Mouse (Mus musculus): ENCODE data around the gene Dab1.
A peak's percentile ranks its signal among the peaks of the same experiment; 100 is the strongest.

Dab1 gene

GRCm38 (mm10) chr4:104579946-104580544 is 960.9 kb downstream of the Dab1 start:
- DNase-seq (ENCODE audit: low read depth, low spot score) = no peak

- DNase-seq (ENCODE audit: low read depth, low spot score) = no peak
These were observed 963.6 kb downstream of the Dab1 start for GRCm38 (mm10) chr4:104582726-104583125.

- no peak for DNase-seq (ENCODE audit: low read depth, low spot score)
These were observed 968.7 kb downstream of the Dab1 start for GRCm38 (mm10) chr4:104587826-104588225.

- DNase-seq (ENCODE audit: low read depth, low spot score) = no peak
These were observed 977.8 kb downstream of the Dab1 start for GRCm38 (mm10) chr4:104596936-104597335.

- DNase-seq (ENCODE audit: low read depth, low spot score) = no peak
These were observed 978.6 kb downstream of the Dab1 start for GRCm38 (mm10) chr4:104597490-104598465.

GRCm38 (mm10) chr4:104602804-104603203 is 983.6 kb downstream of the Dab1 start:
- no peak for DNase-seq (ENCODE audit: low read depth, low spot score)

- DNase-seq (ENCODE audit: low read depth, low spot score) = no peak
These were observed 985.1 kb downstream of the Dab1 start for GRCm38 (mm10) chr4:104604298-104604697.

GRCm38 (mm10) chr4:104606881-104607280 is 987.7 kb downstream of the Dab1 start:
- no peak for DNase-seq (ENCODE audit: low read depth, low spot score)

GRCm38 (mm10) chr4:104607636-104608035 is 988.5 kb downstream of the Dab1 start:
- no peak for DNase-seq (ENCODE audit: low read depth, low spot score)

- DNase-seq (ENCODE audit: low read depth, low spot score) = no peak
These were observed 1000.3 kb downstream of the Dab1 start for GRCm38 (mm10) chr4:104619452-104619851.

- no peak for DNase-seq (ENCODE audit: low read depth, low spot score)
These were observed 1006.2 kb downstream of the Dab1 start for GRCm38 (mm10) chr4:104625316-104625715.

- no peak for DNase-seq (ENCODE audit: low read depth, low spot score)
These were observed 1009.5 kb downstream of the Dab1 start for GRCm38 (mm10) chr4:104628708-104629107.

GRCm38 (mm10) chr4:104637016-104637415 is 1017.9 kb downstream of the Dab1 start:
- DNase-seq (ENCODE audit: low read depth, low spot score) = no peak

- no peak for DNase-seq (ENCODE audit: low read depth, low spot score)
These were observed 1021.5 kb downstream of the Dab1 start for GRCm38 (mm10) chr4:104640617-104641016.

- DNase-seq (ENCODE audit: low read depth, low spot score) = no peak
These were observed 1023.8 kb downstream of the Dab1 start for GRCm38 (mm10) chr4:104642761-104643469.

- DNase-seq (ENCODE audit: low read depth, low spot score) = peak; percentile 37
These were observed 1024.6 kb downstream of the Dab1 start for GRCm38 (mm10) chr4:104643534-104644356.

GRCm38 (mm10) chr4:104644357-104644630 is 1025.1 kb downstream of the Dab1 start:
- no peak for DNase-seq (ENCODE audit: low read depth, low spot score)

GRCm38 (mm10) chr4:104644862-104645261 is 1025.7 kb downstream of the Dab1 start:
- no peak for DNase-seq (ENCODE audit: low read depth, low spot score)

GRCm38 (mm10) chr4:104651761-104652160 is 1032.6 kb downstream of the Dab1 start:
- DNase-seq (ENCODE audit: low read depth, low spot score) = no peak

GRCm38 (mm10) chr4:104656728-104657127 is 1037.6 kb downstream of the Dab1 start:
- DNase-seq (ENCODE audit: low read depth, low spot score) = no peak

GRCm38 (mm10) chr4:104662841-104663614 is 1043.9 kb downstream of the Dab1 start:
- DNase-seq (ENCODE audit: low read depth, low spot score) = no peak
